Mouse (Mus musculus): Measurements from ENCODE around the gene Magi3. TPM values are rescaled to one million over a fixed set of nuclear protein-coding genes. Genes with fewer than 3 reads are reported as not detected.

Magi3 gene
- polyA plus RNA-seq, 1 experiment = 5.3 TPM

- H3K27me3 ChIP-seq (ENCODE audit: control insufficient read depth, insufficient read depth, insufficient read length) = no peaks in the 10 kb centered on the region
- no peak for TF ChIP-seq MYOD1 (IDR thresholded peaks at IDR 0.05; ENCODE audit: control insufficient read depth, insufficient read length, low read depth)
- no peak for TF ChIP-seq MAX (IDR thresholded peaks at IDR 0.05)
- no peak for TF ChIP-seq CTCF (IDR thresholded peaks at IDR 0.05; ENCODE audit: control insufficient read depth, insufficient read depth, insufficient read length)
- TF ChIP-seq USF1 (IDR thresholded peaks at IDR 0.05; ENCODE audit: low read depth) = no peak
- TF ChIP-seq FOSL1 (IDR thresholded peaks at IDR 0.05; ENCODE audit: insufficient read depth, low read length, poor library complexity, severe bottlenecking) = no peak
- TF ChIP-seq MYOG (IDR thresholded peaks at IDR 0.05; ENCODE audit: control insufficient read depth, extremely low read depth, insufficient read length) = no peak
- TF ChIP-seq CEBPB (IDR thresholded peaks at IDR 0.05; ENCODE audit: low read depth) = no peak
- H3K36me3 ChIP-seq (ENCODE audit: control insufficient read depth, insufficient read depth) = peaks cover 49% of the 10 kb centered on the region
- H3K79me3 ChIP-seq (ENCODE audit: low read depth) = peaks cover 8% of the 10 kb centered on the region
- H3K4me3 ChIP-seq (ENCODE audit: insufficient read depth, poor library complexity, severe bottlenecking) = peak overlapping the region; percentile 62
- peak overlapping the region; percentile 83 for H3ac ChIP-seq (ENCODE audit: control insufficient read depth, insufficient read length, low read depth)
- H3K79me2 ChIP-seq (ENCODE audit: control insufficient read depth, insufficient read depth) = peaks cover 35% of the 10 kb centered on the region
Measured at GRCm38 (mm10) chr3:103968701-103969100, 251.5 kb downstream of the Magi3 start.

DNA sequence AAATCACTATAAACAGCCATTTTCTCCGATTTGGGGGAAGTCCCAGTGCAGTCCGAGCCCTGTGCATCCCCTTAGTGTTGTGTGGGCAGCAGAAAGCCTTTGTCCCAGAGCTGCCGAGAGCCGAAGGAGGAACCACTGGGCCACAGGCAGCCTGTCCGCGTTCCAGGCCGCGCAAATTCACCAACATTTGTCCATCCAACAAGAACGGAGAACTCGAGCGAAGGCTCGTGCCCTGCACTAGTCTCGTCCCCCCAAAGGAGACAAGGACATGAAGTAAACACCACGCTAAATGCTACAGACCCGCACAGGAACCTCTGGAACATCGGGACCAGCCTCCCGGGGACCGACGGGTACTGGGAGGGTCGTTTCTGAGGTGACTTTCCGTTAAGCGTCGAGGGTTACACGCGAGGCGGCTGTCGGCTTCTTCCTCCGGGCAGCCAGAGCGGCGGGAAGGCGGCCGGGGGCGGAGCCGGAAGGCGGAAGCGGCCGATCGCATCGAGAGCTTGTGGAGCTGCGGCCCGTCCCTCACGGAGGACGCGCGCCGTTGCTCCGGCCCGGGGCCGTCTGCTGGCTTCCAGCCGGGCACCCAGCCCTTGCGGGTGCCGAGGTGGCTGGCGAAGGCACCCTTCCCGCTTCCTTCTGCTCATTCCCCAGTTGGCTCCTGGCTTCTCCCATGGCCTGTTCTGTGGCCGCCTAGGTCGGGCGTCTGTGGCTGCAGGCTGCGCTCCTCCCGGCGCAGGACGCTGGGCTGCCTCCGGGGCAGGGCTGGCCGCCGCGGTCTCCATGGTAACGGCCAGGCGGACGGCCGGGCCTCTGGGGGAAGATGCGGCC lies 252.1 kb downstream of the Magi3 start, which contains the start of gene Phtf1:
Gene Phtf1, plus strand, starts transcription at position 250 of the 831 bp plus-strand sequence.
- H3K79me3 ChIP-seq (ENCODE audit: low read depth) = peaks cover 7% of the 10 kb centered on the region
- peaks cover 49% of the 10 kb centered on the region for H3K36me3 ChIP-seq (ENCODE audit: control insufficient read depth, insufficient read depth)
- peak within 1 kb of the TSS; percentile 83 for H3ac ChIP-seq (ENCODE audit: control insufficient read depth, insufficient read length, low read depth)
- H3K79me2 ChIP-seq (ENCODE audit: control insufficient read depth, insufficient read depth) = peaks cover 35% of the 10 kb centered on the region
- H3K4me3 ChIP-seq (ENCODE audit: insufficient read depth, poor library complexity, severe bottlenecking) = peak within 1 kb of the TSS; percentile 62
- TF ChIP-seq CEBPB (IDR thresholded peaks at IDR 0.05; ENCODE audit: low read depth) = no peak
- TF ChIP-seq MAX (IDR thresholded peaks at IDR 0.05) = peak; percentile 60
- no peak for TF ChIP-seq MYOG (IDR thresholded peaks at IDR 0.05; ENCODE audit: control insufficient read depth, extremely low read depth, insufficient read length)
- no peak for TF ChIP-seq CTCF (IDR thresholded peaks at IDR 0.05; ENCODE audit: control insufficient read depth, insufficient read depth, insufficient read length)
- no peaks in the 10 kb centered on the region for H3K27me3 ChIP-seq (ENCODE audit: control insufficient read depth, insufficient read depth, insufficient read length)

DNA sequence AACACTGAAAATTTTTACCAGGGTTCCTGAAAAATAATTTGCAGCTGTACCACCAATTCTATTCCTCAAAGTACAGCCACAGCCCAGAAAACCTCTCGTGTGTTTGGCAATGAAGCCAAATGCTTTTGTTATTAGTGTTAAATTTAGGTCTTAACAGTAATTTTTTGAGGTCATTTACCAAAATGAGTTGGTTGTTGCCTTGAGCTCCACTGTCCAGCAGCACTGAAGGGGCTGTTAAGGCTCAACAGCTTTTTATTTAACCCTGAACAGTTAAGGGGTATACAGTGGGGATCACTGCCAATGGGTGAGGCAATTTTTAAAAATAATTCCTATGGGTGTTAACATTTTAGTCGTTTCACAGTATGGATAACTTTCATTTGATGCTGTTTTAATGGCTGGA lies 252.9 kb downstream of the Magi3 start:
- no peak overlapping the region for H3ac ChIP-seq (ENCODE audit: control insufficient read depth, insufficient read length, low read depth)
- TF ChIP-seq MYOD1 (IDR thresholded peaks at IDR 0.05; ENCODE audit: control insufficient read depth, insufficient read length, low read depth) = no peak
- no peak for TF ChIP-seq CTCF (IDR thresholded peaks at IDR 0.05; ENCODE audit: control insufficient read depth, insufficient read depth, insufficient read length)
- TF ChIP-seq CEBPB (IDR thresholded peaks at IDR 0.05; ENCODE audit: low read depth) = no peak
- no peak for TF ChIP-seq MAX (IDR thresholded peaks at IDR 0.05)
- TF ChIP-seq MYOG (IDR thresholded peaks at IDR 0.05; ENCODE audit: control insufficient read depth, extremely low read depth, insufficient read length) = no peak
- TF ChIP-seq FOSL1 (IDR thresholded peaks at IDR 0.05; ENCODE audit: insufficient read depth, low read length, poor library complexity, severe bottlenecking) = no peak
- no peak for TF ChIP-seq USF1 (IDR thresholded peaks at IDR 0.05; ENCODE audit: low read depth)
- peaks cover 54% of the 10 kb centered on the region for H3K36me3 ChIP-seq (ENCODE audit: control insufficient read depth, insufficient read depth)
- peaks cover 7% of the 10 kb centered on the region for H3K79me3 ChIP-seq (ENCODE audit: low read depth)
- no peaks in the 10 kb centered on the region for H3K27me3 ChIP-seq (ENCODE audit: control insufficient read depth, insufficient read depth, insufficient read length)
- peaks cover 35% of the 10 kb centered on the region for H3K79me2 ChIP-seq (ENCODE audit: control insufficient read depth, insufficient read depth)
- peak overlapping the region; percentile 62 for H3K4me3 ChIP-seq (ENCODE audit: insufficient read depth, poor library complexity, severe bottlenecking)
